Mouse (Mus musculus): ENCODE data around the gene Txnrd2. TPM values are rescaled to one million over a fixed set of nuclear protein-coding genes. Genes with fewer than 3 reads are reported as not detected.

Gene Txnrd2
- total and polyA plus RNA-seq, 3 experiments = 14.6 to 24.1 (median 22.0) TPM

DNA sequence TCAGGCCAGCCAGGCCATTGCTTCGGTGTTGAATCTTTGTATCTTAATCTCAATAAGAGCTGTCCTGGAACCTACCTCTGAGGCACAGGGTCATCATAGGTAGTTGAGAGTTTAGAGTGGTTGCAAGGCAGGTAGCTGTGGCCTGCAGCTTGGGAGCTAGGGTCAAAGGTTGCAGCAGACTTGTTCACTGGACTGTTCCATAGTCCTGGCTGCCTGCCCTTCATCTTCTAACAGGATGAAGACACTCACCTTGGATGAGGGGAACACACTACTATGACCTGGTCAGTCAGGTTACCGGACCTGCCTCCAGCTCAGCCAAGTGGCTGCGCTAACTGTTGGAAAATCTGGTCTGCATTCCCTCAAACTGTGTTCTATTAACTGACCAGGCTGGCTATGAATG lies 35.1 kb upstream of the Txnrd2 start:
- TF ChIP-seq NELFE (IDR thresholded peaks at IDR 0.05; ENCODE audit: low read depth, low read length) = no peak
- no peaks in the 10 kb centered on the region for H3K79me2 ChIP-seq (replicated peaks; ENCODE audit: control insufficient read depth, extremely low read depth, insufficient read depth, poor library complexity, severe bottlenecking)
- H3K4me3 ChIP-seq (replicated peaks in 1 of 3; ENCODE audit: low read depth in 2 of 3, low read length in 2 of 3, poor library complexity in 1 of 3) = no peak overlapping the region
- dilution Hi-C loops (cut with MboI; ENCODE audit: extremely low pct_ligation_motif_present, extremely low pct_unique_long_range_greater_than_20kb, low sequenced_read_pairs) = no loop called here
- H3K27me3 ChIP-seq (replicated peaks) = peaks cover 15% of the 10 kb centered on the region
- in situ Hi-C loops (cut with MboI; ENCODE audit: low pct_ligation_motif_present, low pct_unique_long_range_greater_than_20kb, low sequenced_read_pairs) = no loop called here
- H3K4me2 ChIP-seq (ENCODE audit: insufficient read depth, low read depth, poor library complexity, severe bottlenecking) = no peak overlapping the region
- peaks cover 17 to 39% of the 10 kb centered on the region in 2 experiments for H3K4me1 ChIP-seq (ENCODE audit: control insufficient read depth in 1 of 2, insufficient read depth in 2 of 2)
- DNase-seq (ENCODE audit: extremely low read depth) = no peak
- no peak overlapping the region for H3K27ac ChIP-seq (ENCODE audit: insufficient read depth, low read depth)
- H3K9ac ChIP-seq (ENCODE audit: insufficient read depth, low read depth) = no peak overlapping the region
- no peaks in the 10 kb centered on the region for H3K36me3 ChIP-seq (replicated peaks in 1 of 2; ENCODE audit: control insufficient read depth in 1 of 2, insufficient read depth in 1 of 2, low read length in 1 of 2)
- H3K9me3 ChIP-seq (replicated peaks; ENCODE audit: low read length) = no peaks in the 10 kb centered on the region

DNA sequence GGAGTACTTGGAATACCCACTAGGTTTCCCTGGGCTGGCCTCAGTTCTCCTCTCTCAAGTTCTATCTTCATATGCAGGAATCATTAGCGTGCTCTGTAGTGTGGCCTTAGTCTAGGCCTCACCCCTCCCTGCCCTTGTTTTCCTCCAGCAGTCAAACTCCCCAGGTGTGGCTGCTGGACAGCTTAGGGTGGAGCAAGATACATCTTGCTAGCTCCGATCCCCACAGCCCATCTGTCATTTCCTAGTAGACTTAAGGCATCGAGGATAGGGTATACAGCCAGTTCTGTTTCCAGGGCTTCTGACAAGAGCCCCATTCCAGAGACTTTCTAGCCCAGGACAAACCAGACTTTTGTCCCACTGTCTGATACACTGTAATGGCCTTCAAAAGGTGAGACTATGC lies 34.5 kb upstream of the Txnrd2 start:
- no peak overlapping the region for H3K27ac ChIP-seq (ENCODE audit: insufficient read depth, low read depth)
- TF ChIP-seq ZNF384 (IDR thresholded peaks at IDR 0.05; ENCODE audit: low read depth, low read length) (no peak), ETS1 (conservative IDR thresholded peaks at IDR 0.05; ENCODE audit: low read depth, low read length) (no peak), JUND (conservative IDR thresholded peaks at IDR 0.05; ENCODE audit: low read depth, low read length) (no peak), POLR2AphosphoS2 (IDR thresholded peaks at IDR 0.05; ENCODE audit: low read depth, low read length) (no peak), ZMIZ1 (IDR thresholded peaks at IDR 0.05; ENCODE audit: low read depth, low read length) (no peak), RCOR1 (conservative IDR thresholded peaks at IDR 0.05; ENCODE audit: low read depth, low read length) (no peak)
- DNase-seq (ENCODE audit: extremely low read depth) = no peak

DNA sequence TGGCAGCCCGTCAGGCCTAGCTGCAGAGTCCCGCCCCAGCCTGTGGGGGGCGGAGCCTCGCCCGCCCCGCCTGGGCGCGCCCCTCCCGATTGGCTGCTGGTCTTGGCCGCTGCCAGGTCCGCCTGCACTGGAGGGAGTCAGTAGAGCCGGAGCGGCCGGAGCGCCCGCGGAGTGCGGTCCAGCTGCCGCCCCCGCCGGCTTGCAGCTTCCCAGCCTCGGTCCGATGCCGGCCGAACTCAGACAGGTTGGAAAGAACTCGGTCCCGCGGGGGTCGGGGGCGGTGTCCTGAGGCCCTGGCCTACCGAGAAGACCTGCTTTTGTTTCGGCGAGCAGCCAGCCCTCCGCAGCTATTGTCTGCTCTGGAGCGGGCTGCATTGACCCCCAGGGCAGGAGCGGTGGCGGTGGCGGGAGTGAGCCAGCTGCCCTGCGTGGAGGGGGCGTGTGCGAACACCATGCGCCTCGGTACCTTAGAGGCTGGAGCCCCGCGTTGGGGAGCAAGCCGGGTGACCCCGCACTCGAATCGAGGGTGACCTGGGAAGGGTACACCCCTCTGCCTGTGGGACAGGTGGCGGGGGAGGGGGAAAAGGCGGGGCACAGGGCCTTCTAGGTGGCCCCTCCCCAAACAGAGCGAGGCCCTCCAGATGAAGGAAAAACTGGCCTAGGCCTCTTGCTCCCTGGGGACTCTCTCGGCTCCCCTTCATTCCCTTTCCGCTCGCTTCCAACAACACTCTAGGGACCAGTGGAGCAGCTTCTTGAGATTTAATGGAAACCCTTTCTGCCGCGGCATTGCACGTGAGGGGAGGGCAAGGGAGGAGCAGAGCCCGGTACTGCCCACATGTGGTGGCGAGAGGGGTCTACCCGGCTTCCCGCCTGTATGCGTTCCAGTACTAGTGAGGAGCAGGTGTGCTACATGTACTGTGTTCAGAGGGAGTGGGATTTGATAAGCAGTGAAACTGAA lies 33.4 kb upstream of the Txnrd2 start:
- no peak overlapping the region for H3K27ac ChIP-seq (ENCODE audit: insufficient read depth, low read depth)
- dilution Hi-C loops (cut with MboI; ENCODE audit: extremely low pct_ligation_motif_present, extremely low pct_unique_long_range_greater_than_20kb, low sequenced_read_pairs) = no loop called here
- H3K4me1 ChIP-seq (ENCODE audit: control insufficient read depth in 1 of 2, insufficient read depth in 2 of 2) = peaks cover 20 to 44% of the 10 kb centered on the region in 2 experiments
- DNase-seq (ENCODE audit: extremely low read depth) = peak; percentile 82
- H3K36me3 ChIP-seq (replicated peaks in 1 of 2; ENCODE audit: control insufficient read depth in 1 of 2, insufficient read depth in 1 of 2, low read length in 1 of 2) = peaks cover 0 to 5% of the 10 kb centered on the region in 2 experiments
- no peaks in the 10 kb centered on the region for H3K9me3 ChIP-seq (replicated peaks; ENCODE audit: low read length)
- H3K4me3 ChIP-seq (replicated peaks in 1 of 3; ENCODE audit: low read depth in 2 of 3, low read length in 2 of 3, poor library complexity in 1 of 3) = peak overlapping the region; percentile 56 to 75 (median 58)
- peak overlapping the region; percentile 97 for H3K4me2 ChIP-seq (ENCODE audit: insufficient read depth, low read depth, poor library complexity, severe bottlenecking)
- H3K27me3 ChIP-seq (replicated peaks) = peaks cover 15% of the 10 kb centered on the region
- in situ Hi-C loops (cut with MboI; ENCODE audit: low pct_ligation_motif_present, low pct_unique_long_range_greater_than_20kb, low sequenced_read_pairs) = no loop called here
- H3K9ac ChIP-seq (ENCODE audit: insufficient read depth, low read depth) = peak overlapping the region; percentile 61
- H3K79me2 ChIP-seq (replicated peaks; ENCODE audit: control insufficient read depth, extremely low read depth, insufficient read depth, poor library complexity, severe bottlenecking) = no peaks in the 10 kb centered on the region
- TF ChIP-seq NELFE (IDR thresholded peaks at IDR 0.05; ENCODE audit: low read depth, low read length) (peak; percentile 64), RAD21 (IDR thresholded peaks at IDR 0.05; ENCODE audit: low read depth, low read length) (peak; percentile 26), MEF2A (IDR thresholded peaks at IDR 0.05; ENCODE audit: borderline replicate concordance, low read depth, low read length) (peak; percentile 35; the same call in 1 of the 2 replicates), JUN (IDR thresholded peaks at IDR 0.05; ENCODE audit: insufficient read depth, low read depth, low read length) (no peak), HCFC1 (IDR thresholded peaks at IDR 0.05; ENCODE audit: low read depth, low read length) (no peak; the same call in 1 of the 2 replicates), ETS1 (conservative IDR thresholded peaks at IDR 0.05; ENCODE audit: low read depth, low read length) (no peak), MAX (IDR thresholded peaks at IDR 0.05; ENCODE audit: low read length) (peak; percentile 19; the same call in 1 of the 2 replicates), ZKSCAN1 (IDR thresholded peaks at IDR 0.05; ENCODE audit: borderline replicate concordance, low read depth, low read length) (no peak), USF2 (conservative IDR thresholded peaks at IDR 0.05; ENCODE audit: low read depth, low read length) (no peak), MAZ (IDR thresholded peaks at IDR 0.05; ENCODE audit: low read depth, low read length) (peak; percentile 74; the same call in 1 of the 2 replicates), BHLHE40 (IDR thresholded peaks at IDR 0.05; ENCODE audit: low read depth, low read length) (peak; percentile 99), ZC3H11A (IDR thresholded peaks at IDR 0.05; ENCODE audit: low read depth, low read length) (no peak), USF1 (IDR thresholded peaks at IDR 0.05; ENCODE audit: low read depth, low read length) (no peak), EP300 (IDR thresholded peaks at IDR 0.05; ENCODE audit: low read length) (no peak), TBP (conservative IDR thresholded peaks at IDR 0.05; ENCODE audit: low read depth, low read length) (no peak), NRF1 (IDR thresholded peaks at IDR 0.05; ENCODE audit: low read depth, low read length) (no peak), ELF1 (IDR thresholded peaks at IDR 0.05; ENCODE audit: low read depth, low read length) (no peak; the same call in 1 of the 2 replicates), CHD1 (IDR thresholded peaks at IDR 0.05; ENCODE audit: low read depth, low read length) (no peak)

More for the DNA sequence above, 34.5 kb upstream of the Txnrd2 start:
- in situ Hi-C loops (cut with MboI; ENCODE audit: low pct_ligation_motif_present, low pct_unique_long_range_greater_than_20kb, low sequenced_read_pairs) = no loop called here
- Histone ChIP-seq H3K27me3 (replicated peaks) (peaks cover 15% of the 10 kb centered on the region), H3K9me3 (replicated peaks; ENCODE audit: low read length) (no peaks in the 10 kb centered on the region), H3K9ac (ENCODE audit: insufficient read depth, low read depth) (no peak overlapping the region), H3K4me2 (ENCODE audit: insufficient read depth, low read depth, poor library complexity, severe bottlenecking) (no peak overlapping the region), H3K4me3 (replicated peaks in 1 of 3; ENCODE audit: low read depth in 2 of 3, low read length in 2 of 3, poor library complexity in 1 of 3) (no peak overlapping the region), H3K36me3 (replicated peaks in 1 of 2; ENCODE audit: control insufficient read depth in 1 of 2, insufficient read depth in 1 of 2, low read length in 1 of 2) (no peaks in the 10 kb centered on the region), H3K79me2 (replicated peaks; ENCODE audit: control insufficient read depth, extremely low read depth, insufficient read depth, poor library complexity, severe bottlenecking) (no peaks in the 10 kb centered on the region), H3K4me1 (ENCODE audit: control insufficient read depth in 1 of 2, insufficient read depth in 2 of 2) (peaks cover 20 to 45% of the 10 kb centered on the region in 2 experiments)
- dilution Hi-C loops (cut with MboI; ENCODE audit: extremely low pct_ligation_motif_present, extremely low pct_unique_long_range_greater_than_20kb, low sequenced_read_pairs) = no loop called here
